Comparison of ENCODE assay signal across 9 mouse cellular contexts in genomic region chr16:91362616-91363272, GRCm38 (mm10). TPM values are rescaled to one million over a fixed set of nuclear protein-coding genes. Genes with fewer than 3 reads are reported as not detected.
DNase-seq lines count a peak whose midpoint lies in the region; ATAC-seq lines count a peak whose summit lies in the region.
"Had no signal": no experiment of that assay in that cellular context is flagged by ENCODE, and none has a peak within 500 bp of the region (broad histone marks: within the 10 kb centered on the region; RNA-seq: fewer than 3 reads in every experiment).

No protein-coding gene starts in this region.

- no peak overlapping the region for H3K9ac ChIP-seq in stomach, embryonic 14.5 days (replicated peaks; ENCODE audit: low read depth, low read length)

- H3K4me1 ChIP-seq in heart, embryonic 10.5 days: peaks cover 18% of the 10 kb centered on the region
- H3K4me1 ChIP-seq in stomach, embryonic 14.5 days (ENCODE audit: control insufficient read depth, insufficient read depth, low read length): peaks cover 11% of the 10 kb centered on the region; the same call in 1 of the 2 replicates

- no peak for ATAC-seq in stomach, embryonic 14.5 days (ENCODE audit: insufficient number of reproducible peaks, insufficient read depth, low FRiP score, low read depth)

- H3K27me3 ChIP-seq in heart, embryonic 10.5 days (ENCODE audit: insufficient read depth, poor library complexity, severe bottlenecking): no peaks in the 10 kb centered on the region
- H3K27me3 ChIP-seq in stomach, embryonic 14.5 days (ENCODE audit: control insufficient read depth, insufficient read depth, low read length): no peaks in the 10 kb centered on the region

- H3K9me3 ChIP-seq in heart, embryonic 10.5 days: no peaks in the 10 kb centered on the region
- no peaks in the 10 kb centered on the region for H3K9me3 ChIP-seq in stomach, embryonic 14.5 days (ENCODE audit: control insufficient read depth, low read depth, low read length)

- peak overlapping the region; percentile 30; the same call in 1 of the 2 replicates for H3K27ac ChIP-seq in heart, embryonic 10.5 days
- H3K27ac ChIP-seq in stomach, embryonic 14.5 days (ENCODE audit: low read length): peak overlapping the region; percentile 68; the same call in 1 of the 2 replicates

- DNase-seq in urinary bladder, postnatal 25 days (ENCODE audit: low spot score): peak; percentile 56
- DNase-seq in urinary bladder, adult 2 months (ENCODE audit: low spot score): no peak
- no peak for DNase-seq in heart, embryonic 10.5 days (ENCODE audit: low spot score)
- DNase-seq in kidney, postnatal 36 days: peak; percentile 79 to 86
- no peak for DNase-seq in left cerebral cortex, adult 8-10 months (ENCODE audit: low spot score in 2 of 2)
- no peak for DNase-seq in cerebellum, adult 9-11 months
- no peak for DNase-seq in embryo, embryonic 10 days (ENCODE audit: low spot score)

- 66% methylated on average over 12 of the region's 12 CpGs for WGBS in heart, embryonic 10.5 days
- 58% methylated on average over 12 of the region's 12 CpGs for WGBS in stomach, embryonic 14.5 days

- H3K4me2 ChIP-seq in stomach, embryonic 14.5 days (replicated peaks; ENCODE audit: low read depth, low read length): no peak overlapping the region

- no peak overlapping the region for H3K4me3 ChIP-seq in heart, embryonic 10.5 days
- H3K4me3 ChIP-seq in stomach, embryonic 14.5 days (ENCODE audit: low read depth, low read length): no peak overlapping the region

- no peaks in the 10 kb centered on the region for H3K36me3 ChIP-seq in heart, embryonic 10.5 days
- no peaks in the 10 kb centered on the region for H3K36me3 ChIP-seq in stomach, embryonic 14.5 days (ENCODE audit: control insufficient read depth, insufficient read depth, low read length)

RNA-seq across cellular contexts. Expression of gene Ifnar2, which starts 9.8 kb away (rescaled TPM):
- polyA plus RNA-seq in urinary bladder, adult 2 months (2012; rRNA removed): 57.9 and 68.6 TPM in 2 replicates
- polyA plus RNA-seq in heart, embryonic 10.5 days (2016; fragmentation: Nextera tagmentation; extraction: Ambion mirVana): 42.2 and 48.8 TPM in 2 replicates
- 50.8 and 51.3 TPM in 2 replicates for polyA plus RNA-seq in stomach, embryonic 14.5 days (2014; fragmentation: Nextera tagmentation; extraction: Ambion mirVana)
- total RNA-seq in left cerebral cortex, adult 8-10 months (2022): 10 to 100 TPM; 20.8 to 40.4 (median 27.7) TPM

RNA-seq across cellular contexts. Expression of gene Gm21970, which starts 28.8 kb away (rescaled TPM):
- 0.26 TPM in 1 of 2 replicates, not detected in the other for polyA plus RNA-seq in urinary bladder, adult 2 months (2012; rRNA removed)
- polyA plus RNA-seq in heart, embryonic 10.5 days (2016; fragmentation: Nextera tagmentation; extraction: Ambion mirVana): not detected in 2 replicates
- not detected in 2 replicates for polyA plus RNA-seq in stomach, embryonic 14.5 days (2014; fragmentation: Nextera tagmentation; extraction: Ambion mirVana)
- total RNA-seq in left cerebral cortex, adult 8-10 months (2022): not detected
- total RNA-seq: left cerebral cortex, postnatal 10 days had no signal

RNA-seq across cellular contexts. Expression of gene Il10rb, which starts 43.2 kb away (rescaled TPM):
- 52.4 and 54.7 TPM in 2 replicates for polyA plus RNA-seq in urinary bladder, adult 2 months (2012; rRNA removed)
- 29.6 and 37.0 TPM in 2 replicates for polyA plus RNA-seq in heart, embryonic 10.5 days (2016; fragmentation: Nextera tagmentation; extraction: Ambion mirVana)
- polyA plus RNA-seq in stomach, embryonic 14.5 days (2014; fragmentation: Nextera tagmentation; extraction: Ambion mirVana): 33.0 and 34.1 TPM in 2 replicates
- total RNA-seq in left cerebral cortex, adult 8-10 months (2022): 10 to 100 TPM; 10.9 to 14.4 (median 11.8) TPM

Comparison
In these comparisons a context has a peak if more than half of its experiments do, and no peak if none do; other contexts are left out.
1. DNase-seq: peak in urinary bladder, postnatal 25 days (single experiment) and kidney, postnatal 36 days (2 of 2); none in urinary bladder, adult 2 months (single experiment), heart, embryonic 10.5 days (single experiment), left cerebral cortex, adult 8-10 months (0 of 2), cerebellum, adult 9-11 months (single experiment) and embryo, embryonic 10 days (single experiment).